Mouse (Mus musculus): Measurements from ENCODE around the gene Gspt2.
"Not testable (repeated sequence)": the region's sequence is repeated elsewhere in the genome, so short reads cannot be mapped to it uniquely, and the experiment has no call there.

Gene Gspt2

GRCm38 (mm10) chrX:94635961-94636563, at the start of gene Gspt2:
Gene Gspt2, plus strand, starts transcription at chrX:94636069.
- peak; percentile 5 for DNase-seq (ENCODE audit: low spot score)

DNA sequence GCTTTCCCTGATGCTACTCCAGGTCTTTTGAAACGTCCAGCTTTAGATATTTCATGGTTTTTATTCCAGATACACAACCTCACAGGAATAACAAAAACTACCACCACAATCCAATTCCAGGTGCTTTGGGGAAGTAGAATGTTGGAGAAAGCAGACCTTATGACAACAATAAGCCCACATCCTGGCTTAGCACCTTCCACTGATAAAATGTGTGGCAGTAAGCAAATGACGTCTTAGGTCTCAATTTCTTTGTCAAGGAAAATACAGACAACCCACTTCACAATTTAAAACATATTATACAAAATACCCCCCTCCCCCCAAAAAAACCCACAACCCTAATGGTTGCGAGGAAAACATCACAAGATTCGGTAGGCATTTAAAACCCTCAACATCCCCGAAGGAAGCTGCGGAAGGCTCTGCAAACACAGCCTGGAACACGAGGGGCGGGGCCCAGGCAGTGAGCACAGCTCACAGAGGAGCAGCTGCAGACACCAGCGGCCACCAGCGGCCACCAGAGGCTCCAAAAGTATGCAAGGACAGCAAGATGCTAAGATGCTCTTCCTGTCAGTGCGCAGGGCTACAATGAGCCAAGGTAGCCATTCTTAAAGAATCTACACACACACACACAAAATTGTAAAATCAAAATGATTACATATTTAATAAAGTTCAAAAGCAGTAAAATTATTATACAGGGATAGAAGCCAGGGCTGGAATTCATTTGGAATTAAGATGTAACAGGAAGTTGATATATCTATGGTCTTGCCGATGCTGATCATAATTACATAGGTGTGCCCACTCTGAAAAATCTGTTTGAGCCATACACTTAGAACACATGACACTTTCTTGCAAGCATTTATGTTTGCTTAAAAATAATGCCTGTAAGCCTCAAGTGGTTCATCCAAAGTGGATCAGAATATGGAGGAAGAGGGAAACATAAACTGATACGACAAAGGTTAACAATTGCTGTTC, 10.8 kb upstream of the Gspt2 start:
- DNase-seq (ENCODE audit: low spot score), result no peak

DNA sequence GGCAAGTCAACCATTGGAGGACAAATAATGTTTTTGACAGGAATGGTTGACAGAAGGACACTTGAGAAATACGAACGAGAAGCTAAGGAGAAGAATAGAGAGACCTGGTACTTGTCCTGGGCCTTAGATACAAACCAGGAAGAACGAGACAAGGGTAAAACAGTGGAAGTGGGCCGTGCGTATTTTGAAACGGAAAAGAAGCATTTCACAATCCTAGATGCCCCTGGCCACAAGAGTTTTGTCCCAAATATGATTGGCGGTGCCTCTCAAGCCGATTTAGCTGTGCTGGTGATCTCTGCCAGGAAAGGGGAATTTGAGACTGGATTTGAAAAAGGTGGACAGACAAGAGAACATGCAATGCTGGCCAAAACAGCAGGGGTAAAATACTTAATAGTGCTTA, 1.0 kb downstream of the Gspt2 start:
- DNase-seq (ENCODE audit: low spot score), result no peak

- no peak for DNase-seq (ENCODE audit: low spot score)
Observed at GRCm38 (mm10) chrX:94648541-94648940, 12.7 kb downstream of the Gspt2 start.

DNA sequence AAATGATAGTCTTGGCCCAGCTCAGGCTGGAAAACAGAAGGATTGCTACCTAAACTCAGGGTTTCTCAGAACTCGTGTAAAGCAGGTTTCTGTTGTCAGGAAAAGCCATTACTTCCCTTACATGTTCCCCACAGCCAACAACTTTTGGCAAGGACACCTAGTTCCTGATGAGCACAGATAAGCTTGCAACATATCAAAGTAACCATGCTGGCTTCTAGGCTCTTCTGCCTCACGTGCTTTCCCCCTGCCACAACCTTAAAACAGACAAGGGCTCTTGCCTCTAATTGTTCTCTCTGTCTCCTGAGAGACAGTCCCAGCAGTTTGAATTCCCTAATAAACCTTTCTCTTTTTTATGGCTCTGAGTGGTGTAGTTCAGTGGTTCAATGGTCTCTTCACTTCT, 21.9 kb downstream of the Gspt2 start:
- DNase-seq (ENCODE audit: low spot score), result no peak

DNA sequence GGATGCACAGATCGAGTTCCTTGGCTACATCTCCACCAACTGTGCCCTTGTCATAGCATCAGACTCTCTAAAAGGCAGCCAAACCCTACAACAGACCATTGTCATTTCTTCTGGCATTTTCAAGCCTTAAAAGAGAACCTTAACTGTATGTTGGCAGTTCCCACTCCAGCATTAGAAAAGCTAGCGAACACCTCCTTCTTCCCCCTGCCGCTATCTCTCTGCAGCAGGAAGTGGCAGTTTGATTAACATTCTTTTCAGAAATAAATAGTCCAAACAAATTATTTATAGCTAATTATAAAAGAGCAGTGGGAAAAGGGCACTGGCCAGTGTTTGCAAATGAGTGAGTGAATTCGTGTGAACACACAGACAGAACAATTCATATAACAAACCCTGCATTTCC, 34.9 kb downstream of the Gspt2 start:
- no peak for DNase-seq (ENCODE audit: low spot score)

- no peak for DNase-seq (ENCODE audit: low spot score)
Observed at GRCm38 (mm10) chrX:94674977-94675376, 39.1 kb downstream of the Gspt2 start.

- not testable (repeated sequence) for DNase-seq (ENCODE audit: low spot score)
Observed at GRCm38 (mm10) chrX:94681581-94681980, 45.7 kb downstream of the Gspt2 start.

DNA sequence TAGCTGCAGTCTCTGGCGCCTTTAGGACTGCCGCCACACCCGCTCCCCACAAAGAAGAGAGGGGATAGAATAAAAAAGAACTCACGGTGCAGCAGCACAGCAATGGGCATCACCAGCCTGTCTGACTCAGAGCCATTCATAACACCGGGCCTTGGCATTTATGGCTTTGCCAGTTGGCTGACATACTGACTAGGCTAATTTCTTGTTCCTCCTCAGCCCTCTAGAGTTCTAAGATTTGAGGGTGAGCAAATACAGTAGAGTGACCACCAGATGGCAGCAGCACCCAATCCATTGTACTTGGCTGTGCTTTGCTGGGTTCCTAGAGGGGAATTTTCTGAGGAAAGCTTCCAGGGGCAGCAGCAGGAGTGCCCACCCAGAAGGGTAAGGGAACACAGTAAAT, 53.7 kb downstream of the Gspt2 start:
- DNase-seq (ENCODE audit: low spot score), result not testable (repeated sequence)

Data from lung, postnatal 25 days (tissue).